Mouse (Mus musculus) kidney, postnatal 36 days (tissue): ENCODE measurements around the gene Bpifa6.

ENCODE experiments used
- DNase-seq, 2 experiments: peaks; one replicate each; pipeline ENCODE4 v3.0.0; 2021 to 2022; ENCODE audit warnings: mixed read lengths in 2 of 2

Gene Bpifa6

GRCm38 (mm10) chr2:154044743-154045142, 70.0 kb downstream of the Bpifa6 start:
- no peak for DNase-seq
